Comparison of ENCODE assay signal across 8 mouse cellular contexts in genomic region chr1:195092220-195092720, GRCm38 (mm10). TPM values are rescaled to one million over a fixed set of nuclear protein-coding genes. Genes with fewer than 3 reads are reported as not detected.
DNase-seq lines count a peak whose midpoint lies in the region; ATAC-seq and TF ChIP-seq lines count a peak whose summit lies in the region.

Gene Cd46 (minus strand): TSS chr1:195092249.

- peak within 1 kb of the TSS; percentile 34; the same call in 1 of the 2 replicates for H3K9ac ChIP-seq in intestine, embryonic 14.5 days (ENCODE audit: low read length)
- 0 out of 2 replicates have a peak within 1 kb of the TSS, but pooled peaks have one; percentile 33 for H3K9ac ChIP-seq in midbrain, postnatal 0 days (replicated peaks; ENCODE audit: low read length, poor library complexity, severe bottlenecking)
- H3K9ac ChIP-seq in stomach, embryonic 16.5 days (ENCODE audit: low read length): peak within 1 kb of the TSS; percentile 69

- no peaks in the 10 kb centered on the region for H3K9me3 ChIP-seq in intestine, embryonic 14.5 days (ENCODE audit: control insufficient read depth, low read length)
- no peaks in the 10 kb centered on the region for H3K9me3 ChIP-seq in midbrain, postnatal 0 days (ENCODE audit: low read length)
- no peaks in the 10 kb centered on the region for H3K9me3 ChIP-seq in stomach, embryonic 16.5 days (replicated peaks; ENCODE audit: control insufficient read depth, low read length)

- DNase-seq in right cerebral cortex, postnatal 10 days (ENCODE audit: low spot score in 2 of 2): peak; percentile 40 to 45
- DNase-seq in right cerebral cortex, adult 2 months (ENCODE audit: low spot score in 2 of 2): no peak
- peak; percentile 40 to 44 for DNase-seq in gastrocnemius, postnatal 36 days
- DNase-seq in intestine, embryonic 14.5 days (ENCODE audit: low spot score): peak; percentile 84
- DNase-seq in liver: peak; percentile 94
- peak; percentile 71 for DNase-seq in midbrain, postnatal 0 days (ENCODE audit: low spot score)

- H3K4me1 ChIP-seq in cortical plate, adult 2 months (ENCODE audit: control insufficient read depth, insufficient read depth, low read length): no peaks in the 10 kb centered on the region
- peaks cover 3% of the 10 kb centered on the region; the same call in 1 of the 2 replicates for H3K4me1 ChIP-seq in intestine, embryonic 14.5 days (replicated peaks; ENCODE audit: control insufficient read depth, insufficient read depth, low read length)
- H3K4me1 ChIP-seq in midbrain, postnatal 0 days (ENCODE audit: insufficient read depth, low read length): 0 out of 2 replicates have a peak, but pooled peaks cover 3% of the 10 kb centered on the region
- no peaks in the 10 kb centered on the region for H3K4me1 ChIP-seq in stomach, embryonic 16.5 days (ENCODE audit: control insufficient read depth, insufficient read depth, low read length)

- peak within 1 kb of the TSS; percentile 15 for H3K4me3 ChIP-seq in cortical plate, adult 2 months (ENCODE audit: insufficient read depth, low read length)
- peak within 1 kb of the TSS; percentile 36 for H3K4me3 ChIP-seq in intestine, embryonic 14.5 days (ENCODE audit: low read depth, low read length)
- H3K4me3 ChIP-seq in midbrain, postnatal 0 days (ENCODE audit: low read depth, low read length): peak within 1 kb of the TSS; percentile 29
- peak within 1 kb of the TSS; percentile 50 for H3K4me3 ChIP-seq in stomach, embryonic 16.5 days (replicated peaks; ENCODE audit: low read length)

- 0 out of 2 replicates have a peak, but pooled peaks cover 5% of the 10 kb centered on the region for H3K36me3 ChIP-seq in intestine, embryonic 14.5 days (ENCODE audit: control insufficient read depth, insufficient read depth, low read length)
- H3K36me3 ChIP-seq in midbrain, postnatal 0 days (ENCODE audit: insufficient read depth, low read length): no peaks in the 10 kb centered on the region
- H3K36me3 ChIP-seq in stomach, embryonic 16.5 days (ENCODE audit: control insufficient read depth, insufficient read depth, low read length): no peaks in the 10 kb centered on the region

- 2% methylated on average over 14 of the region's 14 CpGs for WGBS in intestine, embryonic 14.5 days
- 2% methylated on average over 14 of the region's 14 CpGs for WGBS in midbrain, postnatal 0 days
- 3% methylated on average over 14 of the region's 14 CpGs for WGBS in stomach, embryonic 16.5 days

- H3K4me2 ChIP-seq in intestine, embryonic 14.5 days (ENCODE audit: low read length): peak within 1 kb of the TSS; percentile 63
- H3K4me2 ChIP-seq in midbrain, postnatal 0 days (ENCODE audit: low read depth, low read length, poor library complexity, severe bottlenecking): peak within 1 kb of the TSS; percentile 57
- peak within 1 kb of the TSS; percentile 67 for H3K4me2 ChIP-seq in stomach, embryonic 16.5 days (ENCODE audit: low read depth, low read length)

- intact Hi-C loops in gastrocnemius, postnatal 36 days (cut with DNase I): no loop called here

- no peak for TF ChIP-seq CTCF in cortical plate, adult 2 months (IDR thresholded peaks at IDR 0.05; ENCODE audit: extremely low read depth, insufficient read depth, low read length)
- TF ChIP-seq CTCF in midbrain, postnatal 0 days (IDR thresholded peaks at IDR 0.05): no peak

- H3K27ac ChIP-seq in cortical plate, adult 2 months (ENCODE audit: insufficient read depth, low read length): no peak within 1 kb of the TSS
- H3K27ac ChIP-seq in intestine, embryonic 14.5 days (ENCODE audit: low read depth): 0 out of 2 replicates have a peak within 1 kb of the TSS, but pooled peaks have one; percentile 22
- H3K27ac ChIP-seq in midbrain, postnatal 0 days (ENCODE audit: low read depth, low read length): no peak within 1 kb of the TSS
- H3K27ac ChIP-seq in stomach, embryonic 16.5 days (ENCODE audit: low read length): peak within 1 kb of the TSS; percentile 71

- no peak for TF ChIP-seq POLR2A in cortical plate, adult 2 months (IDR thresholded peaks at IDR 0.05; ENCODE audit: extremely low read depth, insufficient read depth, low read length)

- H3K27me3 ChIP-seq in intestine, embryonic 14.5 days (replicated peaks; ENCODE audit: control insufficient read depth, insufficient read depth, low read length): no peaks in the 10 kb centered on the region
- H3K27me3 ChIP-seq in midbrain, postnatal 0 days (ENCODE audit: insufficient read depth, low read length): no peaks in the 10 kb centered on the region
- H3K27me3 ChIP-seq in stomach, embryonic 16.5 days (ENCODE audit: control insufficient read depth, insufficient read depth, low read length): no peaks in the 10 kb centered on the region

- ATAC-seq in intestine, embryonic 14.5 days (replicated peaks; ENCODE audit: low FRiP score, low TSS enrichment, low read depth): peak; percentile 96
- peak; percentile 83 for ATAC-seq in midbrain, postnatal 0 days (ENCODE audit: low FRiP score)
- peak; percentile 96 for ATAC-seq in stomach, embryonic 16.5 days (ENCODE audit: insufficient read depth, low FRiP score)

RNA-seq across cellular contexts. Expression of gene Cd46, which starts in this region (rescaled TPM):
- 8.0 and 9.6 TPM in 2 replicates for polyA plus RNA-seq in cortical plate, adult 2 months (2012; rRNA removed)
- total RNA-seq in gastrocnemius, postnatal 36 days (2021): 1 to 10 TPM; 1.1 to 1.7 TPM
- polyA plus RNA-seq in intestine, embryonic 14.5 days (2014; fragmentation: Nextera tagmentation; extraction: Ambion mirVana): 1.0 and 1.4 TPM in 2 replicates
- total RNA-seq in midbrain, postnatal 0 days (2014; rRNA removed): 3.4 and 5.3 TPM in 2 replicates
- polyA plus RNA-seq in midbrain, postnatal 0 days (2015; fragmentation: Nextera tagmentation; extraction: Ambion mirVana): 1.0 and 1.2 TPM in 2 replicates
- 0.62 and 0.65 TPM in 2 replicates for polyA plus RNA-seq in stomach, embryonic 16.5 days (2015; fragmentation: Nextera tagmentation; extraction: Ambion mirVana)

Comparison
In these comparisons a context has a peak if more than half of its experiments do, and no peak if none do; other contexts are left out.
1. DNase-seq: peak in right cerebral cortex, postnatal 10 days (2 of 2), gastrocnemius, postnatal 36 days (2 of 2), intestine, embryonic 14.5 days (single experiment), liver (single experiment) and midbrain, postnatal 0 days (single experiment); none in right cerebral cortex, adult 2 months (0 of 2).
2. Peak in ATAC-seq, H3K4me3 ChIP-seq, H3K27ac ChIP-seq, H3K9ac ChIP-seq and H3K4me2 ChIP-seq in stomach, embryonic 16.5 days; RNA of the gene not detected or under 1 TPM.
3. Peak in every context shown above with its lines, with median percentiles within 50 percentile points of each other: H3K4me3 ChIP-seq, ATAC-seq, H3K4me2 ChIP-seq and H3K9ac ChIP-seq.